Mouse (Mus musculus) embryonic facial prominence, embryonic 11.5 days (tissue): ENCODE data around the gene Def6. TPM values are rescaled to one million over a fixed set of nuclear protein-coding genes. Genes with fewer than 3 reads are reported as not detected.

ENCODE experiments used
- ATAC-seq: fragments of 200-750 bp; cut with Nextera tagmentation; replicated peaks from 2 replicates; pipeline ENCODE4 v1.8.0; 2017; ENCODE audit warnings: low read depth; ENCODE audit not compliant: insufficient number of reproducible peaks, low FRiP score, low TSS enrichment
- DNase-seq: peaks from one replicate; pipeline ENCODE4 v3.0.0-alpha.2; 2015; ENCODE audit warnings: low spot score
- H3K27ac ChIP-seq: fragments of 300-500 bp; sonication (generic); replicated peaks from 2 replicates; pipeline ENCODE4 v1.5.1; 2014; ENCODE audit warnings: mild to moderate bottlenecking, low read depth, low read length, control low read depth
- H3K27me3 ChIP-seq: fragments of 300-500 bp; sonication (generic); 2 replicates; pipeline ENCODE4 v1.6.1; 2014; ENCODE audit warnings: mild to moderate bottlenecking, low read length, moderate library complexity, mixed read lengths; ENCODE audit not compliant: control insufficient read depth, insufficient read depth
- H3K36me3 ChIP-seq: fragments of 300-500 bp; sonication (generic); replicated peaks from 2 replicates; pipeline ENCODE4 v1.6.1; 2014; ENCODE audit warnings: low read depth, mild to moderate bottlenecking, low read length, moderate library complexity, mixed read lengths; ENCODE audit not compliant: control insufficient read depth, insufficient read depth
- H3K4me1 ChIP-seq: fragments of 300-500 bp; sonication (generic); 2 replicates; pipeline ENCODE4 v1.6.1; 2014; ENCODE audit warnings: low read length, mixed read lengths; ENCODE audit not compliant: control insufficient read depth, insufficient read depth
- H3K4me2 ChIP-seq: fragments of 300-500 bp; sonication (generic); 2 replicates; pipeline ENCODE4 v1.6.1; 2014; ENCODE audit warnings: low read depth, mild to moderate bottlenecking, control low read depth, low read length, moderate library complexity
- H3K4me3 ChIP-seq: fragments of 300-500 bp; sonication (generic); 2 replicates; pipeline ENCODE4 v1.5.1; 2014; ENCODE audit warnings: low read depth, low read length, control low read depth
- H3K9ac ChIP-seq: fragments of 300-500 bp; sonication (generic); replicated peaks from 2 replicates; pipeline ENCODE4 v1.6.1; 2014; ENCODE audit warnings: mild to moderate bottlenecking, control low read depth, low read length
- H3K9me3 ChIP-seq: fragments of 300-500 bp; sonication (generic); replicated peaks from 2 replicates; pipeline ENCODE4 v1.6.1; 2016; ENCODE audit warnings: mild to moderate bottlenecking, low read length, inconsistent platforms, mixed read lengths; ENCODE audit not compliant: control insufficient read depth
- WGBS: fragments of 180-500 bp; shearing (Covaris S2); extraction: QIAGEN DNeasy Blood & Tissue Kit; methylation state at CpG from one replicate; pipeline ENCODE4 v1.1.7; 2014; 5-methylcytosine and 5-hydroxymethylcytosine counted together
- polyA plus RNA-seq: library from polyadenylated mRNA; unstranded; fragments of >200 nt; fragmentation: Nextera tagmentation; extraction: Ambion mirVana; gene quantifications from 2 replicates; pipeline ENCODE4 v1.2.1, GENCODE M21; 2014

Def6 gene
- polyA plus RNA-seq, 1 experiment from 2014 or later = 3.0 TPM

DNA sequence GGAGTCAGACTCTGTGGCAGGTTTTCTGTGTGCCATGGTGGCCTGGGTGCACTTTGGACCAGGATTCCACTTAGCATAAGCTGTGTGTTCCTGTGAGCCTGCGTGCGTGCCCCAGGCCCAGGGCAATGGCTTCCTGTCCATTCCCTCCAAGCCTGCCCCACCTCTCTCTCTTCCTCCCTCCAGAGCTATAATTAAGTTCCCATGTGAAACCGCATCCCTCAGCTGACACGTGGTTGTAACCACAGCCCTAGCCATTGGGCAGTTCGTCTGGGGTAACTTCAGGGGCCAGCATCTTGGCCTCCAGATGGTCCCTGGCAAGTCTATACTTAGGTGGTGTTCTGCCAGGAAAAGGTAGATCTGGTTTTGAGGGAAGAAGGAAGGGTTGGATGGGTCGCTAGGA is 40.0 kb downstream of the Def6 start:
- Histone ChIP-seq H3K27ac (no peak overlapping the region), H3K4me3 (no peak overlapping the region), H3K4me2 (no peak overlapping the region), H3K9ac (no peak overlapping the region), H3K4me1 (peaks cover 8% of the 10 kb centered on the region), H3K27me3 (no peaks in the 10 kb centered on the region), H3K36me3 (no peaks in the 10 kb centered on the region; the same call in 1 of the 2 replicates), H3K9me3 (no peaks in the 10 kb centered on the region)
- WGBS = 23% methylated on average over 6 of the region's 6 CpGs
- DNase-seq (peak; percentile 72), ATAC-seq (no peak)

DNA sequence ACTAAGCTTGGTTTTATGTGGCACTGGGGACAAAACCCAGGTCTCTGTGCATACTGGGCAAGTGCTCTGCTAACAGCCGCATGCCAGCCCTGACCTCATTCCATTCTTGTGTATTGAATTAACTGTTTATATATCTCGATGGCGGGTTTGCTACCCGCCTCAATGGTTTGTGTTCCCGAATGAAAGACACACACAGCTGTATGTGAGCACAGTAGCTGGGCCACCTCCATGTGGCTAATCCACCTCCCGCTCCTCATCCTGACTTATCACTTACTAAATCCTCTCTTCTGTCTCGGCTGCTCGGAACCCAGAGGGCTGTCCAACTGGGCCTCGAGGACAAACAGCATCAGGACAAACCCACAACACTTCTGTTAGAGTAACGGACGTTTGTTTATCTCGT is 41.5 kb downstream of the Def6 start:
- Histone ChIP-seq H3K4me2 (no peak overlapping the region), H3K4me3 (no peak overlapping the region), H3K9ac (no peak overlapping the region), H3K36me3 (no peaks in the 10 kb centered on the region; the same call in 1 of the 2 replicates), H3K27me3 (no peaks in the 10 kb centered on the region), H3K4me1 (peaks cover 8% of the 10 kb centered on the region), H3K27ac (no peak overlapping the region), H3K9me3 (no peaks in the 10 kb centered on the region)
- no peak for DNase-seq
- 84% methylated on average over 12 of the region's 12 CpGs for WGBS
- no peak for ATAC-seq

- Histone ChIP-seq H3K36me3 (no peaks in the 10 kb centered on the region; the same call in 1 of the 2 replicates), H3K9ac (no peak overlapping the region), H3K27me3 (no peaks in the 10 kb centered on the region), H3K4me3 (no peak overlapping the region), H3K27ac (no peak overlapping the region), H3K4me2 (no peak overlapping the region), H3K4me1 (peaks cover 13% of the 10 kb centered on the region; the same call in 1 of the 2 replicates), H3K9me3 (no peaks in the 10 kb centered on the region)
- WGBS = 78% methylated on average over 12 of the region's 12 CpGs
- DNase-seq (no peak), ATAC-seq (no peak)
Measured at GRCm38 (mm10) chr17:28251579-28252280, 44.2 kb downstream of the Def6 start.

DNA sequence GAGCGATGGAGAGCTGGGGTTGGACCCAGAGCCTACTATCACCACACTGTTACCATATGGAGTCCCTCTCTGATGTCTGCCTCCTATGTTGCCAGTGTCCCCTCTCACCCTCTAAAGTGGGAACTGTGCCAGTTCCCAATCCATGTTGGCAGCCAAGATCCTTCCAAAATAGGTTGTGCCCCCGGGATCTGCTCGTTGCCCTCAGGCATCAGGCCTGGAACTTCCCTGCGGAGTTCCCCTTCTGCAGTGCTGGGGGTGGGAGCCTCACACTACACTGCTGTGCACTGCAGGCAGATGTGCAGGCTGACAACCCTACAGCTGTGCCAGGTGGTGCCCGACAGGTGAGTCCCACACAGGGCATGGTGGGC is 44.7 kb downstream of the Def6 start:
- DNase-seq = no peak

GRCm38 (mm10) chr17:28253216-28253615 is 45.6 kb downstream of the Def6 start:
- H3K9me3 ChIP-seq = no peaks in the 10 kb centered on the region
- WGBS = 62% methylated on average over 7 of the region's 7 CpGs
- no peak for ATAC-seq
- no peaks in the 10 kb centered on the region; the same call in 1 of the 2 replicates for H3K36me3 ChIP-seq
- H3K4me1 ChIP-seq = peaks cover 8% of the 10 kb centered on the region; the same call in 1 of the 2 replicates
- DNase-seq = no peak
- H3K27ac ChIP-seq = no peak overlapping the region
- no peak overlapping the region for H3K9ac ChIP-seq
- H3K27me3 ChIP-seq = no peaks in the 10 kb centered on the region
- H3K4me3 ChIP-seq = no peak overlapping the region
- H3K4me2 ChIP-seq = no peak overlapping the region

More for the DNA sequence above, 44.7 kb downstream of the Def6 start:
- WGBS = 90% methylated on average over 5 of the region's 5 CpGs
- Histone ChIP-seq H3K4me1 (peaks cover 13% of the 10 kb centered on the region; the same call in 1 of the 2 replicates), H3K27ac (no peak overlapping the region), H3K27me3 (no peaks in the 10 kb centered on the region), H3K9me3 (no peaks in the 10 kb centered on the region), H3K9ac (no peak overlapping the region), H3K4me3 (no peak overlapping the region), H3K4me2 (no peak overlapping the region), H3K36me3 (no peaks in the 10 kb centered on the region; the same call in 1 of the 2 replicates)
- ATAC-seq = no peak

DNA sequence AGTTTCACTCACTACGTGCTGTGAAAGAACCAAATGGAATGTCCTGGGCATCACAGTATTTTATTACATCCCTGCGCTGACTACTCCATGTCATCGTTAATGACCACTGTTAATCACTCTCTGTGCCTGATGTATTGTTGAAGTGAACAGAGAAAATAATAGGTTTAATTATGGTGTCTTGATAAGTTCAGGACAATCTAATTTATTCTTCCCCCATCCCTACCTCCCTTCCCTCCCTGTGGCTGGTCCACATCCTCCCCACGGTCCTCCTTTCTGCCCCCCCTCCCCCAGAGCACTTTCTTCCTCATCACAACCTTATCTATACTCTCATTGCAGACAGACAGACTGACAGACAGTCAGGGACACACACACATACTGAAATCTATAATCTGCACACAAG is 47.2 kb downstream of the Def6 start:
- no peaks in the 10 kb centered on the region for H3K27me3 ChIP-seq
- H3K4me3 ChIP-seq = no peak overlapping the region
- no peak overlapping the region for H3K9ac ChIP-seq
- no peak overlapping the region for H3K4me2 ChIP-seq
- H3K4me1 ChIP-seq = peaks cover 8% of the 10 kb centered on the region; the same call in 1 of the 2 replicates
- H3K27ac ChIP-seq = no peak overlapping the region
- no peak for DNase-seq
- no peaks in the 10 kb centered on the region; the same call in 1 of the 2 replicates for H3K36me3 ChIP-seq
- WGBS = 71% methylated on average over 4 of the region's 4 CpGs
- no peaks in the 10 kb centered on the region for H3K9me3 ChIP-seq
- ATAC-seq = no peak

- Histone ChIP-seq H3K4me2 (no peak overlapping the region), H3K4me1 (peaks cover 8% of the 10 kb centered on the region; the same call in 1 of the 2 replicates), H3K9me3 (no peaks in the 10 kb centered on the region), H3K27ac (peak overlapping the region; percentile 38; the same call in 1 of the 2 replicates), H3K4me3 (no peak overlapping the region), H3K27me3 (no peaks in the 10 kb centered on the region), H3K36me3 (no peaks in the 10 kb centered on the region; the same call in 1 of the 2 replicates), H3K9ac (no peak overlapping the region)
- no peak for DNase-seq
- no peak for ATAC-seq
- WGBS = 36% methylated on average over 5 of the region's 5 CpGs
Measured at GRCm38 (mm10) chr17:28255651-28256050, 48.1 kb downstream of the Def6 start.

- WGBS = 55% methylated on average over 13 of the region's 13 CpGs
- Histone ChIP-seq H3K9me3 (no peaks in the 10 kb centered on the region), H3K36me3 (no peaks in the 10 kb centered on the region; the same call in 1 of the 2 replicates), H3K27ac (peak overlapping the region; percentile 57), H3K9ac (no peak overlapping the region), H3K4me1 (peaks cover 8% of the 10 kb centered on the region; the same call in 1 of the 2 replicates), H3K4me3 (no peak overlapping the region), H3K27me3 (no peaks in the 10 kb centered on the region), H3K4me2 (no peak overlapping the region)
- no peak for ATAC-seq
- peak; percentile 35 for DNase-seq
Measured at GRCm38 (mm10) chr17:28256651-28257328, 49.2 kb downstream of the Def6 start.
